Mouse (Mus musculus) layer of hippocampus, adult 8-10 months (tissue): ENCODE measurements around the gene Dip2a. TPM values are rescaled to one million over a fixed set of nuclear protein-coding genes. Genes with fewer than 3 reads are reported as not detected.

Experiments
- DNase-seq, 2 experiments: peaks; one replicate each; pipeline ENCODE4 v3.0.0; 2022; ENCODE audit warnings: low spot score in 2 of 2
- total RNA-seq, 4 experiments: library from RNA; stranded (reverse); gene quantifications; 2 replicates each; pipeline ENCODE4 v1.2.4; 2022

Dip2a gene
- total RNA-seq, 4 experiments from 2014 or later = 61.0 to 72.9 (median 64.9) TPM

GRCm38 (mm10) chr10:76306738-76307137, 38.4 kb downstream of the Dip2a start:
- DNase-seq = no peak

- no peak for DNase-seq
Observed at GRCm38 (mm10) chr10:76300133-76300532, 45.0 kb downstream of the Dip2a start.

GRCm38 (mm10) chr10:76293222-76293621, 51.9 kb downstream of the Dip2a start:
- no peak for DNase-seq

- DNase-seq = no peak
Observed at GRCm38 (mm10) chr10:76289936-76290671, 55.0 kb downstream of the Dip2a start.

GRCm38 (mm10) chr10:76289052-76289451, 56.0 kb downstream of the Dip2a start:
- DNase-seq = no peak

GRCm38 (mm10) chr10:76288268-76288993, 56.7 kb downstream of the Dip2a start:
- DNase-seq = no peak

GRCm38 (mm10) chr10:76278541-76279097, 66.5 kb downstream of the Dip2a start:
- no peak for DNase-seq

GRCm38 (mm10) chr10:76275256-76275655, 69.8 kb downstream of the Dip2a start:
- DNase-seq = no peak

- DNase-seq = no peak
Observed at GRCm38 (mm10) chr10:76271238-76271637, 73.9 kb downstream of the Dip2a start.

GRCm38 (mm10) chr10:76262431-76262830, 82.7 kb downstream of the Dip2a start:
- DNase-seq = no peak

GRCm38 (mm10) chr10:76261447-76261846, 83.6 kb downstream of the Dip2a start:
- DNase-seq = no peak

GRCm38 (mm10) chr10:76260358-76261059, 84.6 kb downstream of the Dip2a start:
- DNase-seq = peak in 1 of 2 experiments; percentile 37

GRCm38 (mm10) chr10:76259566-76260232, 85.4 kb downstream of the Dip2a start:
- no peak for DNase-seq

- no peak for DNase-seq
Observed at GRCm38 (mm10) chr10:76257719-76258390, 87.2 kb downstream of the Dip2a start.

- DNase-seq = no peak
Observed at GRCm38 (mm10) chr10:76257231-76257630, 87.9 kb downstream of the Dip2a start.

- no peak for DNase-seq
Observed at GRCm38 (mm10) chr10:76255617-76256016, 89.5 kb downstream of the Dip2a start.

- peak; percentile 38 to 59 for DNase-seq
Observed at GRCm38 (mm10) chr10:76253536-76253935, 91.6 kb downstream of the Dip2a start, which contains the start of gene S100b. S100b (plus strand) TSS chr10:76253853.

- DNase-seq = no peak
Observed at GRCm38 (mm10) chr10:76253079-76253478, 92.0 kb downstream of the Dip2a start.

- DNase-seq = no peak
Observed at GRCm38 (mm10) chr10:76250870-76251269, 94.2 kb downstream of the Dip2a start.

GRCm38 (mm10) chr10:76248647-76248968, 96.5 kb downstream of the Dip2a start:
- no peak for DNase-seq
